Comparison of ENCODE assay signal across 13 mouse cellular contexts in genomic region chr1:51593621-51594441, GRCm38 (mm10).
DNase-seq lines count a peak whose midpoint lies in the region; ATAC-seq and TF ChIP-seq lines count a peak whose summit lies in the region.
"Had no signal": no experiment of that assay in that cellular context is flagged by ENCODE, and none has a peak within 500 bp of the region (broad histone marks: within the 10 kb centered on the region; RNA-seq: fewer than 3 reads in every experiment).

No protein-coding gene starts in this region.

- TF ChIP-seq RAD21 in CH12.LX (IDR thresholded peaks at IDR 0.05; ENCODE audit: low read depth, low read length): no peak

- H3K9ac ChIP-seq in intestine, embryonic 15.5 days: no peak overlapping the region
- H3K9ac ChIP-seq in intestine, embryonic 16.5 days (ENCODE audit: low read depth, low read length): no peak overlapping the region
- H3K9ac ChIP-seq in CH12.LX (ENCODE audit: insufficient read depth, low read depth): peak overlapping the region; percentile 12; the same call in 1 of the 2 replicates
- no peak overlapping the region for H3K9ac ChIP-seq in stomach, embryonic 16.5 days (ENCODE audit: low read length)

- H3K27me3 ChIP-seq in intestine, embryonic 15.5 days (replicated peaks): no peaks in the 10 kb centered on the region
- no peaks in the 10 kb centered on the region for H3K27me3 ChIP-seq in intestine, embryonic 16.5 days (replicated peaks; ENCODE audit: control insufficient read depth, insufficient read depth, low read length)
- no peaks in the 10 kb centered on the region for H3K27me3 ChIP-seq in CH12.LX (replicated peaks)
- H3K27me3 ChIP-seq in stomach, embryonic 16.5 days (ENCODE audit: control insufficient read depth, insufficient read depth, low read length): no peaks in the 10 kb centered on the region

- no peak overlapping the region for H3K4me3 ChIP-seq in intestine, embryonic 15.5 days (replicated peaks)
- H3K4me3 ChIP-seq in intestine, embryonic 16.5 days (ENCODE audit: low read length): no peak overlapping the region
- H3K4me3 ChIP-seq in CH12.LX (replicated peaks in 1 of 3; ENCODE audit: low read depth in 2 of 3, low read length in 2 of 3, poor library complexity in 1 of 3): no peak overlapping the region
- no peak overlapping the region for H3K4me3 ChIP-seq in stomach, embryonic 16.5 days (replicated peaks; ENCODE audit: low read length)

- in situ Hi-C loops in CH12.LX (cut with MboI; ENCODE audit: low pct_ligation_motif_present, low pct_unique_long_range_greater_than_20kb, low sequenced_read_pairs): no loop called here

- H3K36me3 ChIP-seq in intestine, embryonic 15.5 days: no peaks in the 10 kb centered on the region
- H3K36me3 ChIP-seq in intestine, embryonic 16.5 days (ENCODE audit: control insufficient read depth, insufficient read depth, low read length): no peaks in the 10 kb centered on the region
- no peaks in the 10 kb centered on the region for H3K36me3 ChIP-seq in CH12.LX (replicated peaks in 1 of 2; ENCODE audit: control insufficient read depth in 1 of 2, insufficient read depth in 1 of 2, low read length in 1 of 2)
- no peaks in the 10 kb centered on the region for H3K36me3 ChIP-seq in stomach, embryonic 16.5 days (ENCODE audit: control insufficient read depth, insufficient read depth, low read length)

- WGBS in intestine, embryonic 15.5 days: 45% methylated on average over 10 of the region's 10 CpGs
- 48% methylated on average over 10 of the region's 10 CpGs for WGBS in intestine, embryonic 16.5 days
- WGBS in stomach, embryonic 16.5 days: 52% methylated on average over 10 of the region's 10 CpGs

- no peak for TF ChIP-seq CTCF in CH12.LX (conservative IDR thresholded peaks at IDR 0.05 in 1 of 2, IDR thresholded peaks at IDR 0.05 in 1 of 2; ENCODE audit: low read depth in 2 of 2, low read length in 2 of 2)

- dilution Hi-C loops in CH12.LX (cut with MboI; ENCODE audit: extremely low pct_ligation_motif_present, extremely low pct_unique_long_range_greater_than_20kb, low sequenced_read_pairs): no loop called here

- TF ChIP-seq POLR2A in CH12.LX (IDR thresholded peaks at IDR 0.05; ENCODE audit: low read depth, low read length): peak; percentile 53; the same call in 1 of the 2 replicates

- H3K4me1 ChIP-seq in intestine, embryonic 15.5 days (replicated peaks): peaks cover 5% of the 10 kb centered on the region; the same call in 1 of the 2 replicates
- peaks cover 3% of the 10 kb centered on the region for H3K4me1 ChIP-seq in intestine, embryonic 16.5 days (ENCODE audit: control insufficient read depth, insufficient read depth, low read length)
- peaks cover 0 to 34% of the 10 kb centered on the region in 2 experiments; a peak in 3 of 4 replicates for H3K4me1 ChIP-seq in CH12.LX (ENCODE audit: control insufficient read depth in 1 of 2, insufficient read depth in 2 of 2)
- H3K4me1 ChIP-seq in stomach, embryonic 16.5 days (ENCODE audit: control insufficient read depth, insufficient read depth, low read length): peaks cover 4% of the 10 kb centered on the region; the same call in 1 of the 2 replicates

- TF ChIP-seq EP300 in CH12.LX (IDR thresholded peaks at IDR 0.05; ENCODE audit: low read length): peak; percentile 78

- ATAC-seq in intestine, embryonic 15.5 days: no peak
- ATAC-seq in intestine, embryonic 16.5 days: no peak
- peak; percentile 28 to 41; a peak in 3 of 4 replicates for ATAC-seq in hematopoietic stem cell, adult 5-6 weeks (replicated peaks in 1 of 2; ENCODE audit: insufficient read depth in 1 of 2, low FRiP score in 2 of 2, low TSS enrichment in 1 of 2, low read depth in 1 of 2, poor library complexity in 2 of 2, severe bottlenecking in 2 of 2)
- no peak for ATAC-seq in stomach, embryonic 16.5 days (ENCODE audit: insufficient read depth, low FRiP score)
- ATAC-seq: midbrain, embryonic 16.5 days had no signal

- 0 out of 2 replicates have a peak overlapping the region, but pooled peaks have one; percentile 2 for H3K27ac ChIP-seq in intestine, embryonic 15.5 days
- no peak overlapping the region for H3K27ac ChIP-seq in intestine, embryonic 16.5 days (ENCODE audit: low read length)
- H3K27ac ChIP-seq in CH12.LX (ENCODE audit: insufficient read depth, low read depth): peak overlapping the region; percentile 13; the same call in 1 of the 2 replicates
- peak overlapping the region; percentile 39 for H3K27ac ChIP-seq in stomach, embryonic 16.5 days (ENCODE audit: low read length)

- H3K4me2 ChIP-seq in intestine, embryonic 15.5 days (replicated peaks): no peak overlapping the region
- no peak overlapping the region for H3K4me2 ChIP-seq in intestine, embryonic 16.5 days (ENCODE audit: low read depth, low read length)
- H3K4me2 ChIP-seq in CH12.LX (ENCODE audit: insufficient read depth, low read depth, poor library complexity, severe bottlenecking): peak overlapping the region; percentile 16
- no peak overlapping the region for H3K4me2 ChIP-seq in stomach, embryonic 16.5 days (ENCODE audit: low read depth, low read length)

- H3K79me2 ChIP-seq in CH12.LX (replicated peaks; ENCODE audit: control insufficient read depth, extremely low read depth, insufficient read depth, poor library complexity, severe bottlenecking): no peaks in the 10 kb centered on the region

- DNase-seq in CH12.LX (ENCODE audit: extremely low read depth): peak; percentile 60
- DNase-seq in ovary, postnatal 36 days (ENCODE audit: low spot score): no peak
- no peak for DNase-seq in adrenal gland, postnatal 10 days
- DNase-seq in right cerebral cortex, adult 2 months (ENCODE audit: low spot score in 2 of 2): no peak
- DNase-seq: adrenal gland, postnatal 25 days; cerebellum, adult 8-10 months; gastrocnemius, postnatal 25 days; kidney, postnatal 25 days had no signal

- no peaks in the 10 kb centered on the region for H3K9me3 ChIP-seq in intestine, embryonic 15.5 days
- H3K9me3 ChIP-seq in intestine, embryonic 16.5 days (ENCODE audit: control insufficient read depth, low read length): no peaks in the 10 kb centered on the region
- no peaks in the 10 kb centered on the region for H3K9me3 ChIP-seq in CH12.LX (replicated peaks; ENCODE audit: low read length)
- no peaks in the 10 kb centered on the region for H3K9me3 ChIP-seq in stomach, embryonic 16.5 days (replicated peaks; ENCODE audit: control insufficient read depth, low read length)

TF ChIP-seq in CH12.LX, 34 proteins besides CTCF, POLR2A, EP300 and RAD21:
- TF ChIP-seq TBP (conservative IDR thresholded peaks at IDR 0.05; ENCODE audit: low read depth, low read length) (0 out of 2 replicates have a peak, but pooled peaks have one; percentile 24), RCOR1 (conservative IDR thresholded peaks at IDR 0.05; ENCODE audit: low read depth, low read length) (0 out of 2 replicates have a peak, but pooled peaks have one; percentile 17), NRF1 (IDR thresholded peaks at IDR 0.05; ENCODE audit: low read depth, low read length) (no peak), MEF2A (IDR thresholded peaks at IDR 0.05; ENCODE audit: borderline replicate concordance, low read depth, low read length) (peak; percentile 79), ETS1 (conservative IDR thresholded peaks at IDR 0.05; ENCODE audit: low read depth, low read length) (peak; percentile 58), MAZ (IDR thresholded peaks at IDR 0.05; ENCODE audit: low read depth, low read length) (no peak), NELFE (IDR thresholded peaks at IDR 0.05; ENCODE audit: low read depth, low read length) (no peak), ZC3H11A (IDR thresholded peaks at IDR 0.05; ENCODE audit: low read depth, low read length) (no peak), IRF4 (IDR thresholded peaks at IDR 0.05; ENCODE audit: low read depth, low read length) (peak; percentile 44), SIN3A (IDR thresholded peaks at IDR 0.05; ENCODE audit: low read length) (no peak; the same call in 1 of the 2 replicates), ZNF384 (IDR thresholded peaks at IDR 0.05; ENCODE audit: low read depth, low read length) (peak; percentile 91), MYC (IDR thresholded peaks at IDR 0.05; ENCODE audit: low read depth, low read length) (no peak), JUN (IDR thresholded peaks at IDR 0.05; ENCODE audit: insufficient read depth, low read depth, low read length) (peak; percentile 71), KAT2A (IDR thresholded peaks at IDR 0.05; ENCODE audit: insufficient replicate concordance, low read length) (no peak), PAX5 (IDR thresholded peaks at IDR 0.05; ENCODE audit: low read length) (no peak), MAFK (IDR thresholded peaks at IDR 0.05; ENCODE audit: insufficient replicate concordance, low read length) (no peak), ELF1 (IDR thresholded peaks at IDR 0.05; ENCODE audit: low read depth, low read length) (peak; percentile 51; the same call in 1 of the 2 replicates), ZKSCAN1 (IDR thresholded peaks at IDR 0.05; ENCODE audit: borderline replicate concordance, low read depth, low read length) (no peak), USF2 (conservative IDR thresholded peaks at IDR 0.05; ENCODE audit: low read depth, low read length) (no peak), CHD2 (IDR thresholded peaks at IDR 0.05; ENCODE audit: low read length) (no peak), HCFC1 (IDR thresholded peaks at IDR 0.05; ENCODE audit: low read depth, low read length) (no peak), USF1 (IDR thresholded peaks at IDR 0.05; ENCODE audit: low read depth, low read length) (no peak), TCF12 (IDR thresholded peaks at IDR 0.05; ENCODE audit: low read depth, low read length) (0 out of 2 replicates have a peak, but pooled peaks have one; percentile 45), JUND (conservative IDR thresholded peaks at IDR 0.05; ENCODE audit: low read depth, low read length) (peak; percentile 77), UBTF (IDR thresholded peaks at IDR 0.05; ENCODE audit: low read depth, low read length) (no peak), MAX (IDR thresholded peaks at IDR 0.05; ENCODE audit: low read length) (no peak), E2F4 (IDR thresholded peaks at IDR 0.05; ENCODE audit: insufficient replicate concordance, low read depth, low read length) (no peak), POLR2AphosphoS2 (IDR thresholded peaks at IDR 0.05; ENCODE audit: low read depth, low read length) (no peak), CHD1 (IDR thresholded peaks at IDR 0.05; ENCODE audit: low read depth, low read length) (no peak), SMC3 (IDR thresholded peaks at IDR 0.05; ENCODE audit: low read depth, low read length) (no peak; the same call in 1 of the 2 replicates)

Comparison
In these comparisons a context has a peak if more than half of its experiments do, and no peak if none do; other contexts are left out.
1. ATAC-seq: peak in hematopoietic stem cell, adult 5-6 weeks (2 of 2); none in intestine, embryonic 15.5 days (single experiment), intestine, embryonic 16.5 days (single experiment) and stomach, embryonic 16.5 days (single experiment).